Mouse (Mus musculus) frontal cortex, adult 2 months (tissue): Measurements from ENCODE around the gene Ppid. TPM values are rescaled to one million over a fixed set of nuclear protein-coding genes. Genes with fewer than 3 reads are reported as not detected.

Experiments
- DNase-seq, 2 experiments: peaks; one replicate each; pipeline ENCODE4 v3.0.0; 2022; ENCODE audit warnings: low spot score in 1 of 2; ENCODE audit errors: extremely low spot score in 1 of 2
- polyA plus RNA-seq: library from polyadenylated mRNA; depleted of rRNA; stranded (reverse); fragments of >200 nt; gene quantifications from 2 replicates; pipeline ENCODE4 v1.2.3, GENCODE M21; 2012; rRNA removed

Gene Ppid
- 86.2 and 91.4 TPM in 2 replicates for polyA plus RNA-seq

DNA sequence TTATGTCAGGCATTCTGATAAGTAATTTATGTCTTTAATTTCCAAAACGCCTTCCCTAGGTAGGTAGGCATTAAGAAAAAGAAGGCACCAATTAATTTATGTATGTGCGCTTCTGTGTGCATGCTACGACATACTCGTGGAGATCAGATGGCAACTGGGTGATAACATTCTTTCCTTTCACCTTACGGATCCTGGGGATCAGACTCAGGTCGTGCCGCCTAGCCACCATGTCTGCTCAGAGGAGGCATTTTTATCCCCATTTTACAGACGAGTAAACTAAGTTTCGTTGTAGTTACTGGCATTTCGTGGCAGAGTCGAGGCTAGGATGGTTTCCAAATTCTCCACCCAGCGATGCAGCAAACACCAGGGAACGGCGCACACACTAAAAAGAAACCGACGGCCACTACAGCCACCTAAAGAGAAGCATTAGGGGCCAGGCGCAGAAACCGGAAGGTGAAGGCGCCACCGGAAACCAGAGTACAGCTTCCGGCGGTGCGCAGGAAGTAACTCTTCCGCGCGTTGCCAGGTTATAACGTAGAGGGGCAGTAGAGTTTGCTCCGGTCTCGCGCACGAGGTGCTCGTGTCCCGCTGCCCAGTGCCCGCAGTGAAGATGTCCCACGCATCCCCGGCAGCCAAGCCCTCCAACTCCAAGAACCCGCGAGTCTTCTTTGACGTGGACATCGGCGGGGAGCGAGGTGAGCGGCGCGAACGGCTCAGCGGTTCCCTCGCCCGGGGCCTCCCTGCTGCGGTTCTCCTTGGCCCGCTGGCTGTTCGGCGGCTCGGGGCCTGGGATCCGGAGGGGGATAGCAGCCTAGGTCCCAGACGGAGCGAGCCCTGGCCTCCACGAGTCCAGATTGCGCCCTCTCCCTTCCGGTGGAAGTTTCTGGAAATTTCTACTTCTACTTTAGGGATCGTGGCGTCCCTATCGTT, at the start of gene Ppid:
TSS of gene Ppid (plus strand) at position 480 of the 930 bp plus-strand sequence.
- DNase-seq: peak; percentile 46 to 78

GRCm38 (mm10) chr3:79542585-79542984, 48.6 kb upstream of the Ppid start:
- DNase-seq: no peak

- DNase-seq: no peak
These were observed 42.3 kb upstream of the Ppid start for GRCm38 (mm10) chr3:79548681-79549437.

DNA sequence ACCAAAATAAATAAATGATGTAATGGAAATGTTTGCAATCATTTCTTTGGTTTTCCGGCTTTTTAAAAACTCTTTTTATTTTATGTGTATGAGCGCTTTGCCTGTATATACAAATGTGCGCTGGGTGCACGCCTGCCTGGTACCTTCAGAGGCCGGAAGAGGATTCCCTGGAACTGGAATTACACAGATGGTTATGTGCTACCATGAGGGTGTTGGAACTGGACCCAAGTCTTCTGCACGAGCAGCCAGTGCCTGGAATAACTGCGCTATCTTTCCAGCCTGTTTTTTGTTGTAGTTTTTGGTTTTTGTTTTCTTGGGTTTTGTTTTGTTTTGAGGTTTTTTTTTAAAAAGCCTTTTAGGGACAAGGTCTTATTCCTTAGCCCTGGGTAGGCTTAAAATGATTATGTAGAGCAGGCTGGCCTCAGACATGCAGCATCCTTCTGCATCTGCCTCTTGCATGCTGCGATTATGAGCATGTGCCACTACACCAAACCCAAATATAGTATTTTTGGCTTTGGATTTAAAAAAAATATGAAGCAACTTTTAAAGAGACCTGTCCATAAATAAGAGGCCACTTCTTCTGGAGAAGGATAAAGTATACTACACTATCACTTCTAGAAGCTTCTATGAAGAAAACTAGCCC, 41.3 kb upstream of the Ppid start:
- DNase-seq: peak in 1 of 2 experiments; percentile 32

- no peak for DNase-seq
These were observed 39.2 kb upstream of the Ppid start for GRCm38 (mm10) chr3:79551826-79552552.

DNA sequence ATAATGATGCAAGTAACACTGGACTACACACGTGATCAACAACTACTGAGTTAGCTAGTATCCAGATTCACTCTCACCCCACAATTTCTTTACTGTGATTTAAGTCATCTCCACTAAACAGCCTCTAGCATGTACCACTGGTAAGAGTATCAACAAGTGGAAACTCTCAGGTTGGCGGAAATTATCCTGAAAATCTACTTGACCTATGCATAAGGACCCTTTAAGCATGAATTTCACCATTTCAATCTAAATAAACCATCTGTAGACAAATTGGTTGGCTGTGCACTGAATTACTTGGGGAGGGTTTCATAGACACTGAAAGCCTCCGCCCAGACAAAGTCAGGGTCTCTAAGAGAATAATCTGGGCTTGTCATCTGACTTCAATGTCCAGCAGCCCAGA, 37.4 kb upstream of the Ppid start:
- no peak for DNase-seq

GRCm38 (mm10) chr3:79555061-79555460, 36.1 kb upstream of the Ppid start:
- DNase-seq: no peak

DNA sequence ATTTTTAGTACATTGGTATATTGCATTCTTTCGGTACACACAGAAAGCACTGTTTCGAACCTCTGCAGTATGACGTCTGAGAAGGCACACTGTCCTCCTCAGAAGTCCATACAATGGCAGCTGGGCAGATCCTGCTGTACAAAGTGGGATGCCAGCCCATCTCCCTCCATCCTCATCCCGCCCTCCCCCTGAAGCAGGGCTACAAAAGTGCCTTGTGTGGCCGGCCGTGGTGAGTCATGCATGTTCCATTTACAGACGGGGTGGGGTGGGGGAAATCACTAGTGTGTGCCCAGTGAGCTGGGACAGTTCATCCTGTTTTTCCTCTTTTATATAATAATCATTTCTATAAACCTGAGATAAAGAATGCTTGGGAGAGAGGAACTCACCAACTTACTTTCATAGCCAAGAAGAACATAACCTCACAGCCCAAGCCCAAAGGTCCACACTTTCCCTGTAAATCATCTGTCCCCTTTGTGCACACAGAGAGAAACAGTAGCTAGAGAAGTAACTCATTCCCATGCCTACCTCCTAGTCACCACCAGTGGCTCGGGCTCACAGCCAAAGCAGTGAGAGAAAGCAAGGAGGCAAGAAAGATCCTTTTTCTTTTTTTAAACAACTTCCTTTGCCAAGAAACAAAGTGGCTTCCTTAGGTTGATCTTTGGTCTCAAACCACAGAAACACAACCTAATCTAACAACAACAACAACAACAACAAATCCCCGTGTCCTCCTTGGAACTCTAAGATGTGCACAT, 31.9 kb upstream of the Ppid start:
- DNase-seq: peak in 1 of 2 experiments; percentile 74

DNA sequence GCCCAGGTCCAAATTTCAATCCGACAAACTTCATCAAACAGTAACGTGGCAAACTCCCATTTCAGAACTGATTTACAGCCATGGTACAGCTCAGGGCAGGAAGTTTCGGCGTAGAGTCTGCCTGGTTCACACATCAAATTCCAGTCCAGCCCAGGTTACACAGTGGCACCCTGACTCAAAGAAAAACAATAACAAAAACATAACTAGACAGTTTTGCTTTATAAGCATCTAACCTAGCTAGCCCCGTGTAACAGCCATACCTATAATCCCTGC, 31.4 kb upstream of the Ppid start:
- no peak for DNase-seq

DNA sequence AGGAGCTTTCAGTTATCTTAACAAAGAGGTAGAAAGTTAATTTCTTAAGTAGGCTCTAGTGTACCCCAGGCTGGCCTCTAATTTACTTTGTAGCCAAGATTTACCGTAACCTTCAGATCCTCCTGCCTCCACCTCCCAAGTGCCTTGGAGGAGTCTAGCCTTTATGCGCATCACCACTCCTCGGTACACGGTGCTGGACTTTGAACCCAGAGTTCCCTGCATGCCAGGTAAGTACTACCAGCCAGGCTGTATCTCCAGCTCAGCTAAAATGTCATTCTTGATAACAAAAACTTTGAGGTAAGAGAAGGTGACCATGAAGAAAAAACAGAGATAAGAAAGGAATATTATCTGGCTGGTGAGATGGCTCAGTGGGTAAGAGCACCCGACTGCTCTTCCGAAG, 30.6 kb upstream of the Ppid start:
- DNase-seq: no peak

DNA sequence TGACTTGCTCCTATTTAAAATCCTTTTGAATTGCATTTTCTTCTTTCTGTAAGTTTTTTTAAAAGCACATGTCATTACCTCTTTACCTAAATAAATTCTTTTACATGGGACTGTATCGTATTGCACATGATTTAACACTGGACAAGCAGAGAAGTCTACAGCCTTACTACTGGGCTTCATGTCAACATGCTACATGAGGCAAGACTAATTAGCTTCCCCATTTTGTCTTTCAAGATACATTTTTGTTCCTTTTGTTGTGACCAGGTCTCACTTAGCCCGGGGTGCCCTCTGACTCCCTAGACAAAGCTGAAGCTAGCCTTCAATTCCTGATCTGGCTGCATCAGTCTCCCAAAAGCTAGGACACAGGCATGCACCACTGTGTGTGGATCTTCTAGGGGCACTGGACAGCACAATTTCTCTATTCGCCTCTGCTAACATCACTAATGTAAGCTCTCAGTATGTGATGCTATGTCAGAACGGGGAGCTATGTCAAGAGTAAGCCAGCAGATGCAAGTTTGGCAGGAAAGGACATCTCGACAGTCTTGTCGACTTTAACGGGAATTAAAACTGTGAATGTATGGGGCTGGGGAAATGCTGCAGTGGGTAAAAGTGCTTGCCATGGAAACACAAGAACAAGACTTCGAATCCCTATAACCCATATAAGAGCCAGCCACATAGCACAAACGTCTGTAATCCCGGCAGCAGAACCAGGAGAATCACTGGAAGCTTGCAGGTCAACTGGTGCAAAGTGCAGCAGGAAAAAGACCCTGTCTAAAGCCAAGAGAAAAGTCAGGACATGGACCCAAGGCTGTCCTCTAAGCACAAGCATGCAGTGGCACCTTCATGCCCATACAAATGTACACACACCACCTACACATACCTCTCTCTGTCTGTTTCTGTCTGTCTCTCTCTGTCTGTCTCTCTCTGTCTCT, 29.1 kb upstream of the Ppid start:
- DNase-seq: no peak

GRCm38 (mm10) chr3:79563511-79563910, 27.6 kb upstream of the Ppid start:
- no peak for DNase-seq

DNA sequence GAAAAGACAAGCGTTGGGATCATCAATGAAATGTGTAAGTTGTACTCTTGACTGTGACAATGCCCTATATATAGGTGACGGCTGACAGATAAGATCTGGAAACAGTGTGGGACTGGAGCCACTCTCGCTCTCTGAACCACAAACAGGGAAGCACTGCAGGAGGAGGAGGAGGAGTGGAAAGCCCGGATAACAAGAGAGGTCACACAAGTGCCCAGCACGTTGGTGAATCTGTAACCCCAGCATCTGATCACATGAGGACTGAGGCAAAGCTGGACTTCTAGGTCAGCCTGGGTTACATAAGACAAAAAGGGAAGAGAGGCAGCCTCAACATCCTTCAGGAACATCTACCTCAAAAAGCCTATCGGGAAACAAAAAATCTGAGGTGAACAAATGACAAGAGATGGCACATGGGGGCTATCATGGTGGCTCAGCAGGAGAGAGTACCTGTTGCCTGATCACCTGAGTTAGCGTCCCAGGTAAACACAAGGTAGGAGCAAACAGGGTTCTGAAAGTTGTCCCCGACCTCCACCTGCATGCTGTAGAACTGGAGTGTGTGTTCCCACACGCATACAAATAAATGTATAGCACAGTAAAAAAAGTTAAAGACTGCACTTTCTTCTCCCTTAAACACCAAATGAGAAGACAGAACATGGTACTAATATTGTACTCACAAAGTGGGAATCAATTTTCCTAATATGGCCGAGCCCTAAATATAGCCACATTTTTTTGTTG, 26.1 kb upstream of the Ppid start:
- no peak for DNase-seq

- DNase-seq: peak in 1 of 2 experiments; percentile 59
These were observed 24.1 kb upstream of the Ppid start for GRCm38 (mm10) chr3:79566716-79567691.

DNA sequence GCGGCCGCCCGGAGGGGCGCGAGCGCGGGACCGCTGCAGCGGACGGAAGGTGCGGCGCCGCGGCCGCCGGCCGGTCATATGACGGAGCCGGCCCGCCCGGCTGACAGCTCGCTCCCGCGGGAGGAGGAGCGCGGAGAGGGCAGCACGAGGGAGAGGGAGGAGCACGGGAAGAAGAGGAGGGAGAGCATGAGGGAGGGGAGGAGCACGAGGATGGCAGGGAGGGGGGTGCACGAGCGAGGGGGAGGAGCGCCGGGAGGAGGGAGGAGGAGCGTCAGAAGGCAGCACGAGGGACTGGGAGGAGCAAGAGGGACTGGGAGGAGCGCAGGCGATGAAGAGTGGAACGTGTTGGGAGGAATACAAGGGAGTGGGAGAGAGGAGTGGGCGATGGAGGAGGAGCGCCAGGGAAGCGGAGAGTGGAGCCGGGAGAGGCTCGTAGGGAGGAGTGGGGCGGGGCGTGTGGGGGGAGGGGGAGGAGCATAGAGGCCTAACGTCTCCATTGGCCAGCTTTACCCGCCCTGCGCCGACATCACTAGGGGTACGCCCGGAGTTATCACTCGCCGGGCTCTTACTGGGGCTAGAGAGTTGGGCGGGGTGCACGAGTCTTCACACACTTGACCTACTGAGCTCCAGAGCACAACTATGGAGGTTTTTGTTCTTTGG, 23.3 kb upstream of the Ppid start, which contains the start of gene Fnip2:
TSS of gene Fnip2 (minus strand) at position 94 of the 660 bp plus-strand sequence.
- peak; percentile 81 to 84 for DNase-seq

- DNase-seq: no peak
These were observed 22.4 kb upstream of the Ppid start for GRCm38 (mm10) chr3:79568629-79569350.
